Mouse (Mus musculus) heart, postnatal 10 days (tissue): ENCODE measurements at regions not wholly inside any gene's neighbourhood (a gene's known extent, or its start where the extent isn't known, plus 50 kb on each side); places are given as distances from the start of the nearest gene placed in this dataset.

Source experiments
- DNase-seq, 2 experiments: peaks; one replicate each; pipeline ENCODE4 v3.0.0; 2021
- intact Hi-C: fragments of 180-260 bp; cut with DNase I; formaldehyde crosslinking; loops from one replicate; pipeline ENCODE4 v1.15.1; 2025

- DNase-seq, result no peak
- intact Hi-C loops, result loop anchor here (5.0 kb wide), 1 partner anchor 156 kb away; no protein-coding TSS in a partner anchor
These were observed 103.4 kb downstream of the Mreg start for GRCm38 (mm10) chr1:72108678-72109077.

GRCm38 (mm10) chr1:72107125-72107524, 105.0 kb downstream of the Mreg start:
- no peak for DNase-seq
- intact Hi-C loops, result loop anchor here (5.0 kb wide), 1 partner anchor 155 kb away; no protein-coding TSS in a partner anchor

GRCm38 (mm10) chr1:72106655-72107054, 105.5 kb downstream of the Mreg start:
- intact Hi-C loops, result loop anchor here (5.0 kb wide), 1 partner anchor 154 kb away; no protein-coding TSS in a partner anchor
- DNase-seq, result no peak

GRCm38 (mm10) chr1:72105435-72106057, 106.6 kb downstream of the Mreg start:
- DNase-seq, result no peak
- intact Hi-C loops, result loop anchor here (5.0 kb wide), 1 partner anchor 153 kb away; no protein-coding TSS in a partner anchor

- no peak for DNase-seq
- intact Hi-C loops, result no loop called here
These were observed 108.1 kb downstream of the Mreg start for GRCm38 (mm10) chr1:72103962-72104361.

GRCm38 (mm10) chr1:72103387-72103786, 108.7 kb downstream of the Mreg start:
- intact Hi-C loops, result no loop called here

GRCm38 (mm10) chr1:72099447-72099846, 112.7 kb downstream of the Mreg start:
- intact Hi-C loops, result no loop called here
- DNase-seq, result no peak

More at GRCm38 (mm10) chr1:72103387-72103786, 108.7 kb downstream of the Mreg start:
- DNase-seq, result no peak

GRCm38 (mm10) chr1:72091344-72091743, 120.8 kb downstream of the Mreg start:
- intact Hi-C loops, result no loop called here

GRCm38 (mm10) chr1:72085661-72086060, 126.4 kb downstream of the Mreg start:
- intact Hi-C loops, result no loop called here
- no peak for DNase-seq

More at GRCm38 (mm10) chr1:72091344-72091743, 120.8 kb downstream of the Mreg start:
- DNase-seq, result no peak

- no peak for DNase-seq
- intact Hi-C loops, result no loop called here
These were observed 127.9 kb downstream of the Mreg start for GRCm38 (mm10) chr1:72084219-72084618.

- DNase-seq, result no peak
- intact Hi-C loops, result no loop called here
These were observed 129.7 kb downstream of the Mreg start for GRCm38 (mm10) chr1:72082366-72082765.

GRCm38 (mm10) chr1:72081811-72082210, 130.3 kb downstream of the Mreg start:
- intact Hi-C loops, result no loop called here
- no peak for DNase-seq

- no peak for DNase-seq
- intact Hi-C loops, result no loop called here
These were observed 133.1 kb downstream of the Mreg start for GRCm38 (mm10) chr1:72078926-72079550.

GRCm38 (mm10) chr1:72076341-72076740, 135.8 kb downstream of the Mreg start:
- intact Hi-C loops, result no loop called here
- no peak for DNase-seq

- DNase-seq, result no peak
- intact Hi-C loops, result no loop called here
These were observed 136.6 kb downstream of the Mreg start for GRCm38 (mm10) chr1:72075464-72075863.

- intact Hi-C loops, result no loop called here
These were observed 138.9 kb downstream of the Mreg start for GRCm38 (mm10) chr1:72073245-72073644.

GRCm38 (mm10) chr1:72070489-72070888, 141.6 kb downstream of the Mreg start:
- intact Hi-C loops, result no loop called here
- DNase-seq, result no peak

More at GRCm38 (mm10) chr1:72073245-72073644, 138.9 kb downstream of the Mreg start:
- no peak for DNase-seq

- DNase-seq, result no peak
- intact Hi-C loops, result no loop called here
These were observed 143.1 kb downstream of the Mreg start for GRCm38 (mm10) chr1:72069056-72069455.

- no peak for DNase-seq
These were observed 147.0 kb downstream of the Mreg start for GRCm38 (mm10) chr1:72065090-72065489.

GRCm38 (mm10) chr1:72060393-72060792, 151.7 kb downstream of the Mreg start:
- intact Hi-C loops, result no loop called here
- DNase-seq, result peak in 1 of 2 experiments; percentile 12

More at GRCm38 (mm10) chr1:72065090-72065489, 147.0 kb downstream of the Mreg start:
- intact Hi-C loops, result no loop called here

GRCm38 (mm10) chr1:72058045-72058703, 153.9 kb downstream of the Mreg start:
- intact Hi-C loops, result no loop called here

More at GRCm38 (mm10) chr1:72058045-72058703, 153.9 kb downstream of the Mreg start:
- peak; percentile 47 to 52 for DNase-seq
